Mouse (Mus musculus) liver, postnatal 0 days (tissue): ENCODE data around the gene Amn. TPM values are rescaled to one million over a fixed set of nuclear protein-coding genes. Genes with fewer than 3 reads are reported as not detected.

Source experiments
- ATAC-seq: fragments of 200-750 bp; cut with Nextera tagmentation; 2 replicates; pipeline ENCODE4 v1.8.0; 2017; ENCODE audit warnings: mild to moderate bottlenecking, moderate library complexity
- DNase-seq: peaks from one replicate; pipeline ENCODE4 v3.0.0-alpha.2; 2016
- H3K27ac ChIP-seq: fragments of 300-500 bp; sonication (generic); 2 replicates; pipeline ENCODE4 v1.5.1; 2014; ENCODE audit warnings: antibody characterized with exemption, moderate library complexity, mild to moderate bottlenecking, low read depth
- H3K27me3 ChIP-seq: fragments of 300-500 bp; sonication (generic); 2 replicates; pipeline ENCODE4 v1.6.1; 2014; ENCODE audit warnings: low read length, control low read depth, mixed read lengths; ENCODE audit not compliant: insufficient read depth
- H3K36me3 ChIP-seq: fragments of 300-500 bp; sonication (generic); replicated peaks from 2 replicates; pipeline ENCODE4 v1.6.1; 2014; ENCODE audit warnings: mild to moderate bottlenecking, control low read depth, low read length, moderate library complexity, mixed read lengths; ENCODE audit not compliant: insufficient read depth
- H3K4me1 ChIP-seq: fragments of 300-500 bp; sonication (generic); 2 replicates; pipeline ENCODE4 v1.6.1; 2014; ENCODE audit warnings: antibody characterized with exemption, mild to moderate bottlenecking, control low read depth; ENCODE audit not compliant: insufficient read depth
- H3K4me2 ChIP-seq: fragments of 300-500 bp; sonication (generic); 2 replicates; pipeline ENCODE4 v1.6.1; 2014; ENCODE audit warnings: low read depth, mild to moderate bottlenecking, low read length, moderate library complexity, mixed read lengths
- H3K4me3 ChIP-seq: fragments of 300-500 bp; sonication (generic); 2 replicates; pipeline ENCODE4 v1.5.1; 2014; ENCODE audit warnings: low read depth, low read length
- H3K9ac ChIP-seq: fragments of 300-500 bp; sonication (generic); replicated peaks from 2 replicates; pipeline ENCODE4 v1.6.1; 2014; ENCODE audit warnings: mild to moderate bottlenecking, moderate library complexity
- H3K9me3 ChIP-seq: fragments of 300-500 bp; sonication (generic); 2 replicates; pipeline ENCODE4 v1.6.1; 2016; ENCODE audit warnings: mild to moderate bottlenecking, control low read depth, low read length, mixed read lengths
- CTCF ChIP-seq: sonication (generic); IDR thresholded peaks from 2 replicates; pipeline ENCODE4 v1.5.1; 2016; ENCODE audit warnings: antibody characterized with exemption, low read depth
- EP300 ChIP-seq: IDR thresholded peaks from 2 replicates; pipeline ENCODE4 v1.6.1; 2016; ENCODE audit warnings: antibody characterized with exemption, low read depth, mild to moderate bottlenecking
- WGBS: fragments of 180-500 bp; shearing (Covaris S2); extraction: QIAGEN DNeasy Blood & Tissue Kit; methylation state at CpG from one replicate; pipeline ENCODE4 v1.1.7; 2014; ENCODE audit not compliant: insufficient replicate concordance; 5-methylcytosine and 5-hydroxymethylcytosine counted together
- polyA plus RNA-seq: library from polyadenylated mRNA; unstranded; fragments of >200 nt; fragmentation: Nextera tagmentation; extraction: Ambion mirVana; gene quantifications from 2 replicates; pipeline ENCODE4 v1.2.1, GENCODE M21; 2015

Amn gene
- polyA plus RNA-seq, 1 experiment from 2014 or later: 0.61 TPM

DNA sequence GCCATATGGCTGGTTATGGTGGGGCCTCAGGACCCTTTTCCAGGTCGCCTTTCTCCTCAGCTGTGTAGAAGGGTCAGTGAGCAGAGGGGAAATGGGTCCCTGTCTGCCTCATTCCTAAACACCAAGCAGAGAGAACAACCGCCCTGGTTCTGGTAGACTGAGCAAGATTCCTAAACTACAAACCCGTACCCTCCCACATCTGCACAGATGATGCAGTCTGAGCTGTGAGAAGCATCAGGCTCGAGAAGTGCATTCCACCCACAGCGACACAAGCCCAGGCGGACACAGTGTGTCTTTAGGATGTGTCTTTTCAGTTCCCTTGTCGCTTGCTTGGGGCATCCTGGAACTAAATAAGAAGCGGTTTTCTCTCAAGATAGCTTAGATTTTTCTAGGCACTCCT, 20.8 kb upstream of the Amn start:
- no peak for ATAC-seq
- Histone ChIP-seq H3K4me3 (no peak overlapping the region), H3K4me2 (no peak overlapping the region), H3K27me3 (no peaks in the 10 kb centered on the region), H3K27ac (no peak overlapping the region), H3K9ac (no peak overlapping the region), H3K4me1 (peaks cover 9% of the 10 kb centered on the region; the same call in 1 of the 2 replicates), H3K9me3 (no peaks in the 10 kb centered on the region), H3K36me3 (peaks cover 7% of the 10 kb centered on the region)
- WGBS: 83% methylated on average over 8 of the region's 8 CpGs
- no peak for TF ChIP-seq CTCF
- no peak for TF ChIP-seq EP300
- DNase-seq: no peak

DNA sequence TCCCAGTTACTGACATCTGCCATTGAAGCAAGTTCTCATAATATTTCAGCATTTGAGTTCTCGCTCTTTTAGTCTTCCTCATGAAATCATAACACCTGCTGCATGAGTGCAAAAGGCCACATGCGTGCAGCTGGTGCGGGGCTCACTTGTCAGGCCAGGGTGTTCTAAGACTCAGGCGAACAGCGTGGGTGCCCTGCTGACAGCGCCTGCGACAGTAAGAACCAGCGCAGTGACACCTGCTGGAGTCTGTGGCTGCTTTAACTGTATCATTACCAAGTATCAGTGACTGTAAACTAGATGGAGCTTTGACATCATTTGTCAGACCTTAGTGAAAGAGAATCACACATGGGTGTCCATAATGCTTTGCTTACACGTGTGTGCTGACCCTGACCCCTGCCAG, 19.7 kb upstream of the Amn start:
- Histone ChIP-seq H3K27me3 (no peaks in the 10 kb centered on the region), H3K9me3 (no peaks in the 10 kb centered on the region), H3K4me2 (no peak overlapping the region), H3K36me3 (peaks cover 7% of the 10 kb centered on the region), H3K4me1 (peaks cover 9% of the 10 kb centered on the region; the same call in 1 of the 2 replicates), H3K4me3 (no peak overlapping the region), H3K27ac (no peak overlapping the region), H3K9ac (no peak overlapping the region)
- no peak for TF ChIP-seq EP300
- TF ChIP-seq CTCF: 0 out of 2 replicates have a peak, but pooled peaks have one; percentile 14
- ATAC-seq: no peak
- 79% methylated on average over 9 of the region's 9 CpGs for WGBS
- DNase-seq: no peak

GRCm38 (mm10) chr12:111263650-111264049, 7.2 kb upstream of the Amn start:
- TF ChIP-seq EP300 (no peak), CTCF (no peak)
- DNase-seq: no peak
- 90% methylated on average over 16 of the region's 16 CpGs for WGBS

GRCm38 (mm10) chr12:111265212-111265611, 5.7 kb upstream of the Amn start:
- peaks cover 4% of the 10 kb centered on the region; the same call in 1 of the 2 replicates for H3K27me3 ChIP-seq
- no peak overlapping the region for H3K4me3 ChIP-seq
- no peak overlapping the region for H3K9ac ChIP-seq
- H3K36me3 ChIP-seq: peaks cover 26% of the 10 kb centered on the region
- H3K27ac ChIP-seq: no peak overlapping the region
- no peak overlapping the region for H3K4me2 ChIP-seq
- WGBS: 82% methylated on average over 5 of the region's 5 CpGs
- DNase-seq: no peak
- TF ChIP-seq CTCF (no peak), EP300 (no peak)
- peaks cover 12% of the 10 kb centered on the region for H3K4me1 ChIP-seq
- no peaks in the 10 kb centered on the region for H3K9me3 ChIP-seq
- no peak for ATAC-seq

More at GRCm38 (mm10) chr12:111263650-111264049, 7.2 kb upstream of the Amn start:
- ATAC-seq: no peak
- H3K4me3 ChIP-seq: no peak overlapping the region
- H3K27ac ChIP-seq: no peak overlapping the region
- H3K27me3 ChIP-seq: no peaks in the 10 kb centered on the region
- H3K4me2 ChIP-seq: no peak overlapping the region
- peaks cover 12% of the 10 kb centered on the region for H3K4me1 ChIP-seq
- H3K9ac ChIP-seq: no peak overlapping the region
- H3K36me3 ChIP-seq: peaks cover 26% of the 10 kb centered on the region
- H3K9me3 ChIP-seq: no peaks in the 10 kb centered on the region

DNA sequence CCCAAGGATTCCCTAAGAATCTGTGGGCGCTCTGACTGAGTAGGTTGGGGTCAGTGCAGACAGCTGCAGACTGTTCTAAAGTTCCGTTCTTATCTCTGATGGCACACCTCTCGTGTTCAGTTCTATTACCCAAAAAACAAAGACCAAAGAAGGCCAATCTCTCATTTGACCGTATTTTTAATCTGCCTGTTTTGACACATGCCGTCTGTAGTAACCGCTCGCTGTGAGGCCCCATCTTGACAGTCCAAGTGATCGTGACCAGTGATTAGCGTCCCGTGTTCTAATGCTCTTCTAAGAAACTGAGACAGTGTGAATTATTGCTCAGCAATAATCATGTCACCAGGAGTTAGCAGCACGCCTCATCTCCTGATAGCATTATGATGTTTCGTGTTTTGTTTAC, 4.3 kb upstream of the Amn start:
- ATAC-seq (peak; percentile 35), DNase-seq (no peak)
- Histone ChIP-seq H3K4me1 (peaks cover 16% of the 10 kb centered on the region), H3K27me3 (peaks cover 17% of the 10 kb centered on the region), H3K9me3 (no peaks in the 10 kb centered on the region), H3K36me3 (peaks cover 17% of the 10 kb centered on the region), H3K4me2 (peak overlapping the region; percentile 44; the same call in 1 of the 2 replicates), H3K9ac (no peak overlapping the region), H3K4me3 (no peak overlapping the region), H3K27ac (0 out of 2 replicates have a peak overlapping the region, but pooled peaks have one; percentile 39)
- WGBS: 60% methylated on average over 12 of the region's 12 CpGs
- TF ChIP-seq CTCF: no peak
- TF ChIP-seq EP300: no peak; the same call in 1 of the 2 replicates

GRCm38 (mm10) chr12:111267673-111268325, 3.1 kb upstream of the Amn start:
- TF ChIP-seq CTCF (peak; percentile 45), EP300 (no peak)
- ATAC-seq (peak; percentile 81), DNase-seq (no peak)
- no peak overlapping the region; the same call in 1 of the 2 replicates for H3K9ac ChIP-seq
- 40% methylated on average over 4 of the region's 4 CpGs for WGBS
- no peak overlapping the region for H3K4me3 ChIP-seq
- H3K9me3 ChIP-seq: no peaks in the 10 kb centered on the region
- peaks cover 29% of the 10 kb centered on the region for H3K27me3 ChIP-seq
- H3K4me2 ChIP-seq: peak overlapping the region; percentile 44
- H3K36me3 ChIP-seq: peaks cover 12% of the 10 kb centered on the region; the same call in 1 of the 2 replicates
- H3K4me1 ChIP-seq: peaks cover 16% of the 10 kb centered on the region
- H3K27ac ChIP-seq: 0 out of 2 replicates have a peak overlapping the region, but pooled peaks have one; percentile 39
